Mouse (Mus musculus): ENCODE data around the gene BC024978. TPM values are rescaled to one million over a fixed set of nuclear protein-coding genes. Genes with fewer than 3 reads are reported as not detected.

Gene BC024978
- polyA plus RNA-seq, 1 experiment from 2014 or later, result 4.5 TPM

- Histone ChIP-seq H3K4me1 (ENCODE audit: control insufficient read depth, insufficient read depth, low read length) (peaks cover 40% of the 10 kb centered on the region), H3K36me3 (ENCODE audit: control insufficient read depth, insufficient read depth, low read length) (no peaks in the 10 kb centered on the region), H3K4me2 (replicated peaks; ENCODE audit: low read depth, low read length) (no peak overlapping the region), H3K27ac (ENCODE audit: low read length) (no peak overlapping the region), H3K9ac (replicated peaks; ENCODE audit: low read depth, low read length) (no peak overlapping the region), H3K4me3 (ENCODE audit: low read depth, low read length) (no peak overlapping the region), H3K27me3 (ENCODE audit: control insufficient read depth, insufficient read depth, low read length) (no peaks in the 10 kb centered on the region), H3K9me3 (ENCODE audit: control insufficient read depth, low read depth, low read length) (no peaks in the 10 kb centered on the region)
- ATAC-seq (ENCODE audit: insufficient number of reproducible peaks, insufficient read depth, low FRiP score, low read depth), result no peak
- 59% methylated on average over 1 of the region's 1 CpGs for WGBS
These were observed 27.0 kb downstream of the BC024978 start for GRCm38 (mm10) chr7:27222538-27222937.

- Histone ChIP-seq H3K27ac (ENCODE audit: low read length) (peak overlapping the region; percentile 6; the same call in 1 of the 2 replicates), H3K36me3 (ENCODE audit: control insufficient read depth, insufficient read depth, low read length) (no peaks in the 10 kb centered on the region), H3K27me3 (ENCODE audit: control insufficient read depth, insufficient read depth, low read length) (no peaks in the 10 kb centered on the region), H3K9ac (replicated peaks; ENCODE audit: low read depth, low read length) (no peak overlapping the region), H3K9me3 (ENCODE audit: control insufficient read depth, low read depth, low read length) (no peaks in the 10 kb centered on the region), H3K4me1 (ENCODE audit: control insufficient read depth, insufficient read depth, low read length) (peaks cover 41% of the 10 kb centered on the region), H3K4me2 (replicated peaks; ENCODE audit: low read depth, low read length) (peak overlapping the region; percentile 68), H3K4me3 (ENCODE audit: low read depth, low read length) (peak overlapping the region; percentile 2; the same call in 1 of the 2 replicates)
- 57% methylated on average over 11 of the region's 11 CpGs for WGBS
- peak; percentile 38; the same call in 1 of the 2 replicates for ATAC-seq (ENCODE audit: insufficient number of reproducible peaks, insufficient read depth, low FRiP score, low read depth)
These were observed 29.4 kb downstream of the BC024978 start for GRCm38 (mm10) chr7:27224877-27225575.

- peak overlapping the region; percentile 78; the same call in 1 of the 2 replicates for H3K9ac ChIP-seq (replicated peaks; ENCODE audit: low read depth, low read length)
- ATAC-seq (ENCODE audit: insufficient number of reproducible peaks, insufficient read depth, low FRiP score, low read depth), result no peak
- peak overlapping the region; percentile 81 for H3K4me3 ChIP-seq (ENCODE audit: low read depth, low read length)
- H3K4me2 ChIP-seq (replicated peaks; ENCODE audit: low read depth, low read length), result peak overlapping the region; percentile 68
- no peaks in the 10 kb centered on the region for H3K36me3 ChIP-seq (ENCODE audit: control insufficient read depth, insufficient read depth, low read length)
- no peaks in the 10 kb centered on the region for H3K27me3 ChIP-seq (ENCODE audit: control insufficient read depth, insufficient read depth, low read length)
- no peak overlapping the region for H3K27ac ChIP-seq (ENCODE audit: low read length)
- no peaks in the 10 kb centered on the region for H3K9me3 ChIP-seq (ENCODE audit: control insufficient read depth, low read depth, low read length)
- 22% methylated on average over 9 of the region's 9 CpGs for WGBS
- H3K4me1 ChIP-seq (ENCODE audit: control insufficient read depth, insufficient read depth, low read length), result peaks cover 41% of the 10 kb centered on the region
These were observed 31.7 kb downstream of the BC024978 start for GRCm38 (mm10) chr7:27227276-27227675.

- H3K27me3 ChIP-seq (ENCODE audit: control insufficient read depth, insufficient read depth, low read length), result no peaks in the 10 kb centered on the region
- H3K4me3 ChIP-seq (ENCODE audit: low read depth, low read length), result peak overlapping the region; percentile 81
- peak overlapping the region; percentile 78 for H3K9ac ChIP-seq (replicated peaks; ENCODE audit: low read depth, low read length)
- peak overlapping the region; percentile 88; the same call in 1 of the 2 replicates for H3K27ac ChIP-seq (ENCODE audit: low read length)
- H3K36me3 ChIP-seq (ENCODE audit: control insufficient read depth, insufficient read depth, low read length), result no peaks in the 10 kb centered on the region
- no peak for ATAC-seq (ENCODE audit: insufficient number of reproducible peaks, insufficient read depth, low FRiP score, low read depth)
- WGBS, result 2% methylated on average over 10 of the region's 10 CpGs
- H3K4me1 ChIP-seq (ENCODE audit: control insufficient read depth, insufficient read depth, low read length), result peaks cover 41% of the 10 kb centered on the region
- peak overlapping the region; percentile 68 for H3K4me2 ChIP-seq (replicated peaks; ENCODE audit: low read depth, low read length)
- H3K9me3 ChIP-seq (ENCODE audit: control insufficient read depth, low read depth, low read length), result no peaks in the 10 kb centered on the region
These were observed 32.1 kb downstream of the BC024978 start for GRCm38 (mm10) chr7:27227676-27228075.

GRCm38 (mm10) chr7:27228281-27228821 is 32.8 kb downstream of the BC024978 start, which contains the start of gene Itpkc:
TSS of gene Itpkc (minus strand) at chr7:27228661.
- ATAC-seq (ENCODE audit: insufficient number of reproducible peaks, insufficient read depth, low FRiP score, low read depth), result peak; percentile 80
- no peaks in the 10 kb centered on the region for H3K36me3 ChIP-seq (ENCODE audit: control insufficient read depth, insufficient read depth, low read length)
- peak within 1 kb of the TSS; percentile 68 for H3K4me2 ChIP-seq (replicated peaks; ENCODE audit: low read depth, low read length)
- H3K27ac ChIP-seq (ENCODE audit: low read length), result peak within 1 kb of the TSS; percentile 88
- peak within 1 kb of the TSS; percentile 78 for H3K9ac ChIP-seq (replicated peaks; ENCODE audit: low read depth, low read length)
- H3K9me3 ChIP-seq (ENCODE audit: control insufficient read depth, low read depth, low read length), result no peaks in the 10 kb centered on the region
- under 1% methylated on average over 49 of the region's 49 CpGs for WGBS
- H3K4me1 ChIP-seq (ENCODE audit: control insufficient read depth, insufficient read depth, low read length), result peaks cover 41% of the 10 kb centered on the region
- no peaks in the 10 kb centered on the region for H3K27me3 ChIP-seq (ENCODE audit: control insufficient read depth, insufficient read depth, low read length)
- peak within 1 kb of the TSS; percentile 81 for H3K4me3 ChIP-seq (ENCODE audit: low read depth, low read length)

GRCm38 (mm10) chr7:27228865-27229264 is 33.3 kb downstream of the BC024978 start:
- Histone ChIP-seq H3K9ac (replicated peaks; ENCODE audit: low read depth, low read length) (peak overlapping the region; percentile 28; the same call in 1 of the 2 replicates), H3K27me3 (ENCODE audit: control insufficient read depth, insufficient read depth, low read length) (no peaks in the 10 kb centered on the region), H3K4me1 (ENCODE audit: control insufficient read depth, insufficient read depth, low read length) (peaks cover 42% of the 10 kb centered on the region), H3K9me3 (ENCODE audit: control insufficient read depth, low read depth, low read length) (no peaks in the 10 kb centered on the region), H3K27ac (ENCODE audit: low read length) (peak overlapping the region; percentile 88), H3K36me3 (ENCODE audit: control insufficient read depth, insufficient read depth, low read length) (no peaks in the 10 kb centered on the region), H3K4me2 (replicated peaks; ENCODE audit: low read depth, low read length) (peak overlapping the region; percentile 68), H3K4me3 (ENCODE audit: low read depth, low read length) (peak overlapping the region; percentile 81)
- no peak for ATAC-seq (ENCODE audit: insufficient number of reproducible peaks, insufficient read depth, low FRiP score, low read depth)
- 16% methylated on average over 6 of the region's 6 CpGs for WGBS

- no peak for ATAC-seq (ENCODE audit: insufficient number of reproducible peaks, insufficient read depth, low FRiP score, low read depth)
- WGBS, result 70% methylated on average over 4 of the region's 4 CpGs
- no peak overlapping the region for H3K27ac ChIP-seq (ENCODE audit: low read length)
- no peak overlapping the region for H3K9ac ChIP-seq (replicated peaks; ENCODE audit: low read depth, low read length)
- no peaks in the 10 kb centered on the region for H3K27me3 ChIP-seq (ENCODE audit: control insufficient read depth, insufficient read depth, low read length)
- no peak overlapping the region for H3K4me2 ChIP-seq (replicated peaks; ENCODE audit: low read depth, low read length)
- no peaks in the 10 kb centered on the region for H3K36me3 ChIP-seq (ENCODE audit: control insufficient read depth, insufficient read depth, low read length)
- no peak overlapping the region for H3K4me3 ChIP-seq (ENCODE audit: low read depth, low read length)
- H3K9me3 ChIP-seq (ENCODE audit: control insufficient read depth, low read depth, low read length), result no peaks in the 10 kb centered on the region
- H3K4me1 ChIP-seq (ENCODE audit: control insufficient read depth, insufficient read depth, low read length), result peaks cover 27% of the 10 kb centered on the region
These were observed 35.2 kb downstream of the BC024978 start for GRCm38 (mm10) chr7:27230781-27231180.

- 67% methylated on average over 7 of the region's 7 CpGs for WGBS
- no peak overlapping the region for H3K4me2 ChIP-seq (replicated peaks; ENCODE audit: low read depth, low read length)
- H3K36me3 ChIP-seq (ENCODE audit: control insufficient read depth, insufficient read depth, low read length), result no peaks in the 10 kb centered on the region
- H3K9ac ChIP-seq (replicated peaks; ENCODE audit: low read depth, low read length), result no peak overlapping the region
- ATAC-seq (ENCODE audit: insufficient number of reproducible peaks, insufficient read depth, low FRiP score, low read depth), result no peak
- no peak overlapping the region for H3K27ac ChIP-seq (ENCODE audit: low read length)
- H3K4me1 ChIP-seq (ENCODE audit: control insufficient read depth, insufficient read depth, low read length), result peaks cover 17% of the 10 kb centered on the region
- H3K27me3 ChIP-seq (ENCODE audit: control insufficient read depth, insufficient read depth, low read length), result no peaks in the 10 kb centered on the region
- no peak overlapping the region for H3K4me3 ChIP-seq (ENCODE audit: low read depth, low read length)
- no peaks in the 10 kb centered on the region for H3K9me3 ChIP-seq (ENCODE audit: control insufficient read depth, low read depth, low read length)
These were observed 36.2 kb downstream of the BC024978 start for GRCm38 (mm10) chr7:27231693-27232331.

All from stomach, embryonic 14.5 days (tissue).